Mouse (Mus musculus): Measurements from ENCODE around the gene Frmpd4. TPM values are rescaled to one million over a fixed set of nuclear protein-coding genes. Genes with fewer than 3 reads are reported as not detected.

Frmpd4 gene
- not detected in 4 replicates for total RNA-seq (2023; ENCODE audit: inconsistent age)

GRCm38 (mm10) chrX:168577131-168577530 lies at the start of gene Frmpd4:
Gene Frmpd4 (minus strand): TSS chrX:168577231.

Other genes with a start within 250 kb of the Frmpd4 start
- gene Msl3, start 96.7 kb upstream of the Frmpd4 start, total RNA-seq (2023; ENCODE audit: inconsistent age), result 31.5 to 39.6 TPM (median 36.0 TPM) in 4 replicates
- gene Arhgap6, start 217.9 kb upstream of the Frmpd4 start, total RNA-seq (2023; ENCODE audit: inconsistent age), result 4.0 to 4.5 TPM (median 4.4 TPM) in 4 replicates

Data from B cell, adult (primary cell).